Mouse (Mus musculus) embryonic facial prominence, embryonic 13.5 days (tissue): Measurements from ENCODE around the gene Sdhaf1. TPM values are rescaled to one million over a fixed set of nuclear protein-coding genes. Genes with fewer than 3 reads are reported as not detected.

Experiments used
- ATAC-seq: fragments of 200-750 bp; cut with Nextera tagmentation; 2 replicates; pipeline ENCODE4 v1.8.0; 2017; ENCODE audit warnings: low read depth; ENCODE audit not compliant: insufficient number of reproducible peaks, insufficient read depth, low FRiP score, low TSS enrichment
- H3K27ac ChIP-seq: fragments of 300-500 bp; sonication (generic); 2 replicates; pipeline ENCODE4 v1.5.1; 2015; ENCODE audit warnings: moderate library complexity, mild to moderate bottlenecking, inconsistent platforms
- H3K27me3 ChIP-seq: fragments of 300-500 bp; sonication (generic); 2 replicates; pipeline ENCODE4 v1.6.1; 2015; ENCODE audit warnings: mild to moderate bottlenecking, inconsistent platforms
- H3K36me3 ChIP-seq: fragments of 300-500 bp; sonication (generic); 2 replicates; pipeline ENCODE4 v1.6.1; 2015; ENCODE audit warnings: mild to moderate bottlenecking, inconsistent platforms
- H3K4me1 ChIP-seq: fragments of 300-500 bp; sonication (generic); 2 replicates; pipeline ENCODE4 v1.6.1; 2015; ENCODE audit warnings: inconsistent platforms
- H3K4me2 ChIP-seq: fragments of 300-500 bp; sonication (generic); 2 replicates; pipeline ENCODE4 v1.6.1; 2015; ENCODE audit warnings: moderate library complexity, mild to moderate bottlenecking, inconsistent platforms
- H3K4me3 ChIP-seq: fragments of 300-500 bp; sonication (generic); 2 replicates; pipeline ENCODE4 v1.5.1; 2015; ENCODE audit warnings: mild to moderate bottlenecking, inconsistent platforms
- H3K9ac ChIP-seq: fragments of 300-500 bp; sonication (generic); 2 replicates; pipeline ENCODE4 v1.6.1; 2015; ENCODE audit warnings: mild to moderate bottlenecking, inconsistent platforms
- H3K9me3 ChIP-seq: fragments of 300-500 bp; sonication (generic); 2 replicates; pipeline ENCODE4 v1.6.1; 2016; ENCODE audit warnings: inconsistent platforms
- WGBS: fragments of 180-500 bp; shearing (Covaris S2); methylation state at CpG from one replicate; pipeline ENCODE4 v1.1.7; 2015; ENCODE audit warnings: mixed read lengths; 5-methylcytosine and 5-hydroxymethylcytosine counted together
- polyA plus RNA-seq: library from polyadenylated mRNA; unstranded; fragments of >200 nt; fragmentation: Nextera tagmentation; extraction: Ambion mirVana; gene quantifications from 2 replicates; pipeline ENCODE4 v1.2.1, GENCODE M21; 2015

Sdhaf1 gene
- polyA plus RNA-seq, 1 experiment from 2014 or later, result 22.5 TPM

DNA sequence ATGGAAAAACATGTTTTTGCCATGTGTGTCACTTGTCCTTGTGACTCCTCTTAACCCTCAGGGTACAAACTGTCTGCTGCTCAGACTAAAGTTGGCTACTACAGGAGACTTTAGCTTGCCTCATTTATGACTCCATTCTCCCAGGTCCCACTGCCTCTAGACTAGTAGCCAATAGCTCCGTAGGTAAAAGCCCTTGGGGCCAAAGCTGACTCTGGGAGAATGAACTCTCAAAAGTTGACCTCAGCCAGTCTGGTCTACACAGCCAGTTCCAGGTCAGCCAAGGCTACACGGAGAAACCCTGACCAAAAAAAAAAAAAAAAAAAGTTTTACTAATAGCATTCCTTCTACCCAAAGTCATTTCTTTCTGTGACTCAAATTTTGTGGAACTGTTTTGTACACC is 44.8 kb downstream of the Sdhaf1 start:
- Histone ChIP-seq H3K27me3 (no peaks in the 10 kb centered on the region), H3K4me1 (peaks cover 12% of the 10 kb centered on the region), H3K4me3 (no peak overlapping the region), H3K9ac (no peak overlapping the region), H3K4me2 (peak overlapping the region; percentile 85), H3K9me3 (no peaks in the 10 kb centered on the region), H3K27ac (no peak overlapping the region), H3K36me3 (no peaks in the 10 kb centered on the region)
- WGBS, result 56% methylated on average over 2 of the region's 2 CpGs
- no peak for ATAC-seq

DNA sequence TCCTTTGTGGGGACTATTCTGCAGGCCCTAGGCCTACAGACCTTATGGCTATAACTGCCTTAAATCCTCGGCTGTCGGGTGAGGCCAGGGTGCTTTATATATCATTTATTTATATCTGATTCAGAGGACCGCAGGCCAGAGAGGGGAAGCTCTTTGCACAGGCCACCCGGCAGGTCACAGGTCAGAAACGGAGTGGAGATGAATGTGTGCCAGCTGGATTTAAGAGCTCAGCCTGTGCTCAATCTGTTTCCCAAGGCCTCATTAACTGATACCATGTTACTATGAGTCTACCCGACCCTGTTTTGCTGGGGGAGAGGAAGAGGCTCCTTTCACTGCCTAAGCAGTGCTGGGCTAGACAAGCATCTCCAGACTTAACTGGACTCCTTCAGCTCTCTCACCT is 49.3 kb downstream of the Sdhaf1 start:
- WGBS, result 78% methylated on average over 6 of the region's 6 CpGs
- H3K27me3 ChIP-seq, result no peaks in the 10 kb centered on the region
- H3K4me2 ChIP-seq, result no peak overlapping the region
- H3K4me3 ChIP-seq, result no peak overlapping the region
- H3K36me3 ChIP-seq, result no peaks in the 10 kb centered on the region
- no peaks in the 10 kb centered on the region for H3K9me3 ChIP-seq
- ATAC-seq, result no peak
- no peak overlapping the region for H3K27ac ChIP-seq
- H3K4me1 ChIP-seq, result peaks cover 3% of the 10 kb centered on the region
- H3K9ac ChIP-seq, result no peak overlapping the region

Other genes with a start within 250 kb of the Sdhaf1 start
- 1.2 and 2.2 TPM in 2 replicates for gene Gm26920, start 233.5 kb downstream of the Sdhaf1 start, polyA plus RNA-seq
- gene Zfp566, start 233.4 kb downstream of the Sdhaf1 start, polyA plus RNA-seq, result 14.5 and 18.7 TPM in 2 replicates
- 149 and 151 TPM in 2 replicates for gene Zfp260, start 229.1 kb downstream of the Sdhaf1 start, polyA plus RNA-seq
- gene Zfp382, start 202.0 kb downstream of the Sdhaf1 start, polyA plus RNA-seq, result 11.3 and 19.2 TPM in 2 replicates
- 23.7 and 24.2 TPM in 2 replicates for gene Zfp146, start 154.1 kb downstream of the Sdhaf1 start, polyA plus RNA-seq
- 3.7 and 4.7 TPM in 2 replicates for gene Cox7a1, start 139.8 kb downstream of the Sdhaf1 start, polyA plus RNA-seq
- 92.0 and 110 TPM in 2 replicates for gene Capns1, start 125.1 kb downstream of the Sdhaf1 start, polyA plus RNA-seq
- gene Polr2i, start 91.9 kb downstream of the Sdhaf1 start, polyA plus RNA-seq, result 180 and 201 TPM in 2 replicates
- gene Tbcb, start 91.6 kb downstream of the Sdhaf1 start, polyA plus RNA-seq, result 213 and 214 TPM in 2 replicates
- 0.30 TPM in 1 of 2 replicates, not detected in the other for gene Ovol3, start 88.2 kb downstream of the Sdhaf1 start, polyA plus RNA-seq
- 0.15 and 0.59 TPM in 2 replicates for gene Thap8, start 43.8 kb downstream of the Sdhaf1 start, polyA plus RNA-seq
- 6.4 and 8.3 TPM in 2 replicates for gene Wdr62, start 43.5 kb downstream of the Sdhaf1 start, polyA plus RNA-seq
- gene Clip3, start 32.2 kb downstream of the Sdhaf1 start, polyA plus RNA-seq, result 60.7 and 61.0 TPM in 2 replicates
- 91.8 and 104 TPM in 2 replicates for gene Alkbh6, start 15.2 kb downstream of the Sdhaf1 start, polyA plus RNA-seq
- gene Syne4, start 9.1 kb downstream of the Sdhaf1 start, polyA plus RNA-seq, result 54.6 and 59.4 TPM in 2 replicates
- 5.1 TPM in 1 of 2 replicates, not detected in the other for gene E130208F15Rik, start 2.2 kb downstream of the Sdhaf1 start, polyA plus RNA-seq
- 5.8 and 7.5 TPM in 2 replicates for gene Lrfn3, start 38.9 kb upstream of the Sdhaf1 start, polyA plus RNA-seq
- gene Tyrobp, start 89.9 kb upstream of the Sdhaf1 start, polyA plus RNA-seq, result 38.9 and 40.9 TPM in 2 replicates
- gene Hcst, start 96.0 kb upstream of the Sdhaf1 start, polyA plus RNA-seq, result 0.72 and 0.91 TPM in 2 replicates
- 1.8 and 2.5 TPM in 2 replicates for gene Nfkbid, start 97.8 kb upstream of the Sdhaf1 start, polyA plus RNA-seq
- gene Aplp1, start 121.6 kb upstream of the Sdhaf1 start, polyA plus RNA-seq, result 53.4 and 54.1 TPM in 2 replicates
- gene Kirrel2, start 133.8 kb upstream of the Sdhaf1 start, polyA plus RNA-seq, result 0.17 and 0.52 TPM in 2 replicates
- gene Nphs1, start 134.4 kb upstream of the Sdhaf1 start, polyA plus RNA-seq, result 0.13 and 0.36 TPM in 2 replicates
- gene Prodh2, start 169.7 kb upstream of the Sdhaf1 start, polyA plus RNA-seq, result 0.73 TPM in 1 of 2 replicates, not detected in the other
- gene Arhgap33, start 211.2 kb upstream of the Sdhaf1 start, polyA plus RNA-seq, result 16.4 and 17.5 TPM in 2 replicates
- gene Hspb6, start 228.3 kb upstream of the Sdhaf1 start, polyA plus RNA-seq, result 16.5 and 21.0 TPM in 2 replicates
- 15.8 and 17.4 TPM in 2 replicates for gene Proser3, start 228.4 kb upstream of the Sdhaf1 start, polyA plus RNA-seq
- gene Lin37, start 235.9 kb upstream of the Sdhaf1 start, polyA plus RNA-seq, result 44.1 and 47.7 TPM in 2 replicates
- gene U2af1l4, start 239.4 kb upstream of the Sdhaf1 start, polyA plus RNA-seq, result 97.0 and 104 TPM in 2 replicates
- 14.9 and 15.4 TPM in 2 replicates for gene Gm49396, start 239.4 kb upstream of the Sdhaf1 start, polyA plus RNA-seq
- gene Psenen, start 239.7 kb upstream of the Sdhaf1 start, polyA plus RNA-seq, result 131 and 138 TPM in 2 replicates
- 4.3 and 4.8 TPM in 2 replicates for gene Igflr1, start 241.5 kb upstream of the Sdhaf1 start, polyA plus RNA-seq